Mouse (Mus musculus) ovary, adult 18-20 months (tissue): ENCODE measurements around the gene Ankrd28.
"Not testable (repeated sequence)": the region's sequence is repeated elsewhere in the genome, so short reads cannot be mapped to it uniquely, and the experiment has no call there.

ENCODE experiments used
- DNase-seq: peaks from one replicate; pipeline ENCODE4 v3.0.0; 2022; ENCODE audit warnings: low spot score, mixed read lengths

Gene Ankrd28

GRCm38 (mm10) chr14:31793979-31794775 lies 36.3 kb downstream of the Ankrd28 start:
- DNase-seq: no peak

DNA sequence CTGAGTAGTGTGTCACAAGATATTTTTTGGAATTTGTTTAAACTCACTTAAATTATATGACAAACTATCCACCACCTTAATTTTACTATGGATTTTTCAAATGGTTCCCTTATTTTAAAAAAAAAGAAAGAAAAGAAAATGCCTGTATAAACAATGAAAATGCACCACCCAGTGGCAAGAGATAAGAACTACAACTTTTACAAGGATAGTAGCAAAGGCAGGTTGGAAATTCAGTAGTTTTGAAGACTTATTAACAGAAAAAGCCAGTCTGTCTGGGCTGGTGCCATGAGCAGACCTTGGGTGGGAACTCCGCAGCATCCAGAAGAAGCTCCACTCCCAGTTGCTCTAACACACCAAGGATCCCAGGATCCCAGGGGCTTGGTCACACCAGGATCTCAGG lies 39.7 kb downstream of the Ankrd28 start:
- DNase-seq: no peak

DNA sequence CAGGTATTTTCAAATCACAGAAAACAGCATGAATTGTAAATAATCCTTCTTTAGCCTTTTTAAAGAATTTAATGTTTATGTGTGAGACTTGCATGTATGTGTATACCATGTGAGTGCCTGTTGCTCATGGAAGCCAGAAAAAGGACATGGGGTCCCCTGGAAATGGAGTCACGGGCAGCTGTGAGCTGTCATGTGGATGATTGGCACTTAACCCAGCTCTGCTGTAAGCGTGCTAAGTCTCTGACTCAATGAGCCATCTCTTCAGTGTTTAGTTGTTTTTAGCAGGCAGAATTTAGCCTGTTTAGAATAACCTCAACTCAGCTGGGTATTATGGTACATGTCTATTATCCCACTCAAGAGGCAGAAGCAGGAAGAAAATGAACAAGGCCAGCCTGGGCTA lies 43.5 kb downstream of the Ankrd28 start:
- no peak for DNase-seq

DNA sequence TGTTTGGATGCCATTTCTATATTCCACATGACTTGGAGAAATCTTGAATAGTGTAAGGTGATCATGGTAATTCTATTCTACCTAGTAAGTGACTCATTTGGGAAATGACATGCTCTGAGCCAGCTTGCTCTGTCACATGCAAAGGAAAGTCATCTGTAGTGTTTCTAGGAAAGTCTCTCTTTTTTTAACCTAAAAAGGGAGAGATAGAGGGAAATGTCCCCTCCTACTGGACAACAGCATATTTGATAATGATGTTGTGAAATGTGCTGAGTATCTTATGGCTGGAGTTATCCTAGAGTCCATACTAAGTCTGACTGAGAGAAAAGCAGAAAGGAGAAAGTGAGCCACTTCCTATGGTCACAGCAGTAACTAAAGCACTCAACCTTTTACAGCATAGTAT lies 44.8 kb downstream of the Ankrd28 start:
- no peak for DNase-seq

DNA sequence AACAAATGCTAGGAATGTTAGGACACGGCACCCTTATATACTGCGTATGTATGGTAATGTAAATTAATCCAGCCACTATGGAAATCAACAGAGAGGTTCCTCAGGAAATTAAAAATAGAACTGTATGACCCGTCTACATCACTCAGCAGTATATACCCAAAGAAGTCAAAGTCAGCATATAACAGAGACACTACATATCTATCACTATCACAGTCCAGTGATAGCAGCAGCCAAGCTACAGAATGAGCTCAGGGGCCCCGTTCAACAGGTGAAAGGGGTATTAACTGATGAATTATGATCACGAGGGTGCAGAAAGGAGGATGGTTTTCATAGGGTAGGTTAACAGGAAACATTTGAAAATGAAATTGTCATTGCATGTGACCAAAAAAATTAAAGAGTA lies 45.5 kb downstream of the Ankrd28 start:
- DNase-seq: no peak

- DNase-seq: no peak
These were observed 49.0 kb downstream of the Ankrd28 start for GRCm38 (mm10) chr14:31781309-31782049.

GRCm38 (mm10) chr14:31780412-31781233 lies 49.8 kb downstream of the Ankrd28 start:
- no peak for DNase-seq

GRCm38 (mm10) chr14:31773518-31773917 lies 56.9 kb downstream of the Ankrd28 start:
- DNase-seq: no peak

DNA sequence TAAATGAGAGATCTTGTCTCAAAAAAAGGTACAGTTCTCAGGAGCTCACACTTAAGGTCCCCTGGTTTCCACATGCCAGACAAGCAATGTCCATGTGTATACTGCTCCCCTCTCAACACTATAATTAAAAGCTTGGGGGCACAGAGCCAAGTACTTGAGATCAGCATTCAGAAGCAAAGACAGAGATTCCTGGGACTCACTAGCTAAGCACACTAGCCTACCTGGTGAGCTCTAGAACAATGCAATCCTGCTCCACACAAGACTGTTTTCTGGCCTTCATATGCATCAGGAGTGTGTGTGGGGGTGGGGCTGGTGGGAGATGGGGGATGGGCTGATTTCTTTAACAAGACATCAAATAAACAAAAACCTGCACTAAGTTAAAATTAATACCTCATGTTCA lies 58.2 kb downstream of the Ankrd28 start:
- no peak for DNase-seq

DNA sequence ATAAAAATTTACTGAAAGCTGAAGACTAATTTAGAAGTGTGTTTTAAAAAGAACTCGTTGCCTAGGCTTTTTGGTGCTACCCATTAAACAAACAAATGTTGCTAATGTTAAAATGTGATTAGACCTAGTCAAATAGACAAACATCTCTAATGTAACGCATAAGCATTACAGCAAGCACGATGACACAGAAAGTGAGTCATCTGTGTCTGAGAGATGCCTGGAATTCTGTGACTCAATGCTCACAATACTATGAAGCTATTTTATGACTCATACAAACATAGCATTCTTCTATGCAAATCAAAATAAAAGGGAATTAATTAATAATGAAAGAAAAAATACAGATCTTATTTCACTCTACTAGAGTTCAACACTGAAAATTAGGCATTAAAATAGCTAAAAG lies 61.9 kb downstream of the Ankrd28 start:
- DNase-seq: no peak

DNA sequence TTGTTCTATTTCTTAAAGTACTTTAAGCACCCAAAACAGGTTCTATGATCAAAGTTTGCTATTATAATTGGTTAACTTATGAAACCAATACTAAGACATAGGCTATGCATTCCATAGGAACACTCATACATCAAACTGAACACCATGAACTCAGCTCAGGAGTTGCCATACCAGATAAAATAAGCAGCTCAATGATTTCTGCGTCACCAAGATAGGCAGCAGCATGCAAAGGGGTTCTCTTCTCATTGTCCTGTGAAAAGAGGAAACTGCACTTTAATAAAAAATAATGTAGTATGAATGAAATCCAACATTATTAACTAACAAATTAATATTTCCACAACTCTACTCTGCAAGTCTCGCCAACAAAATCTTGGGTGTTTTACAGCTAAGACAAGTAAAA lies 66.4 kb downstream of the Ankrd28 start:
- no peak for DNase-seq

GRCm38 (mm10) chr14:31761727-31762126 lies 68.7 kb downstream of the Ankrd28 start:
- DNase-seq: no peak

DNA sequence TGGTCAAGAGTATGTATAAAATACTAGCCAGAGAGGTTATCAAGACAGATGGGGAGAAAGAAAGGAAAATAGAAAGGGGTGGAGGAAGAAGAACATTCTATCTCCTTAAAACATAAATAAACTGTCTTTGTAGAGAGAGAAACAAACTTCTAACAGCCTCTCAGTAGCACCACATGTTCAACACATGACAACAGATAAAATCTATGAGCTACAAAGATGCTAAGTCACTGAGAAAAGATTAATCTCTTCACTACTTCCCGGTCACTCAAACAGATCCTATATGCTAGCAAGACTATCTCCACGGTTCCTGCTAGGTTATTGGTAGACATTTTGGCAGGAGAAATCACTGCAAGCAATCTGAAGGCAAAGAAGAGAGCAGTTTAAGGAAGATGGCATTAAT lies 71.3 kb downstream of the Ankrd28 start:
- no peak for DNase-seq

DNA sequence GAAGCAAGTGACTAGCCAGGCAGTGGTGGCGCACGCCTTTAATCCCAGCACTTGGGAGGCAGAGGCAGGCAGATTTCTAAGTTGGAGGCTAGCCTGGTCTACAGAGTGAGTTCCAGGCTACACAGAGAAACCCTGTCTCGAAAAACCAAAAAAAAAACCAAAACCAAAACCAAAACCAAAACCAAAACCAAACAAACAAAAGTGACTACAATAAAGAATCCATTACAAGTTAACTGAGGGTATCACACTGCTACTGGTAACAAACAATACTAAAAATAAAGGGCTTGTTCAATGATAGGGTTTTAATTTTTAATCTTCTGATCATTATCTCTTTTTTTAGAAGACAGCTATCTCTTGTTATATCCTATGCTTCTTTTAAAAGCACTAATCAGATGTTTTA lies 72.0 kb downstream of the Ankrd28 start:
- DNase-seq: not testable (repeated sequence)

DNA sequence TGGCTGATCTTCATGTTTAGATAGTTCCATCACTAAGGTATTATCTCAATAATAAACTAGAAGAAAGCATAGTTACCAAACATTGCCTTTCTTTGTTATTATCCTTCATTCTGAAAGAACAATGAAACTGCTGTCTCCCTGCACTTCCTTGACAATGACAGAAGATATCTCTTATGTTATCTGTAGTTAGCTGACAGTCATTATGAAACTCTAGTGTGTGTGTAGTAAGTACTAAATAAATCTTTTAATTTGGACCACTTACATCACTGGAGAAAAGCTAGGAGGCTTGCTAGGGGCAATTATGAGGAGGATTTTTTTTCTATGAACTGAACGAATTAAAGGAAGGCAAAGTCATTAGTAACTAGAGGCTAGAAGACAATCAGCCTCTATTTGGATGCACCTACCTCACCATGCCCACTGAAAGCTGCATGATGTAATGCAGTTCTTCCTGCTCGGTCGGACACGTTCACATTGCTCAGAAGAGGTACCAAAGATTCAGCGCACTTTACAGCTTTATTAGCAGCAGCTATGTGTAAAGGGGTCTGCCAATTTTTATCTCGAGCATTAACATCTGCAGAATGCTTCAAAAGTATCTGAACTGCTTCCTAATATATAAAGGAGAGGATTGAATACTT lies 82.1 kb downstream of the Ankrd28 start:
- no peak for DNase-seq

DNA sequence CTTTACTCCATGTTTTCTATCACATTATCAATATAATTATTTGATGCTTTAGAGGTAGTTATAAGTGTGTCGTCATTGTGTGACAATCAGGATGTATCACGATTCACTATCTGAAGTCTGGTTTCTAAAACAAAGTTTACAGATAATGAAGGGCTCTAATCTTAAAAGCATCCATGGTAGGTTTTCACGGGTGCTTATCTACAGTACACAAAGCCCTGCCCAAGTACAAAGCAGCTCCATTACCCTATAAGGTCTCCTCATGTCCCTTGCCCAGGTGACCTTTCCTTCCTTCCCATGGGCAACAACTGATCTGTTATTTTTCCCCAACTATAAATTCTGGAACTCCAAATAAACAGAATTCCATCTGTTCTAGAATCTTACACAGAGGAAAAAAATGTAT lies 87.9 kb downstream of the Ankrd28 start:
- no peak for DNase-seq

DNA sequence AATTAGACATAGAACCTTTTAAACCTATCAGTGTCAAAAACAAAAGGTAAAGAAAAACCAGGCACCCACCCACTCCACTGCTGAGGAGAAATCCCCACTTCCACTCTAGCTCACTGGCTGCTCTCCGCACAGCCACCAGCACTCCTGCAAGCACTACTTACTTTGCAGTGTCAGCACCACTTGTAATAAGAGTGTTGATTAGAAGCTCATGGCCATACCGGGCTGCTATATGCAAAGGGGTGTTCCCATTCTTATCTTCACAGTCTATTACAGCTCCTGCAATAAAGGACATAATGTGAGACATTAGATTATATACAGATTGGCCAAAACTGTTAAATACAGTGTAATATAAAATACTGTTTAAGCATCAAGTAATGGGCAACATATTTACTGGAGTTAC lies 95.6 kb downstream of the Ankrd28 start:
- DNase-seq: no peak

- no peak for DNase-seq
These were observed 102.9 kb downstream of the Ankrd28 start for GRCm38 (mm10) chr14:31727522-31727921.

GRCm38 (mm10) chr14:31722746-31723145 lies 107.7 kb downstream of the Ankrd28 start:
- DNase-seq: no peak

- no peak for DNase-seq
These were observed 109.2 kb downstream of the Ankrd28 start for GRCm38 (mm10) chr14:31721256-31721655.

- no peak for DNase-seq
These were observed 112.1 kb downstream of the Ankrd28 start for GRCm38 (mm10) chr14:31718332-31718731.

DNA sequence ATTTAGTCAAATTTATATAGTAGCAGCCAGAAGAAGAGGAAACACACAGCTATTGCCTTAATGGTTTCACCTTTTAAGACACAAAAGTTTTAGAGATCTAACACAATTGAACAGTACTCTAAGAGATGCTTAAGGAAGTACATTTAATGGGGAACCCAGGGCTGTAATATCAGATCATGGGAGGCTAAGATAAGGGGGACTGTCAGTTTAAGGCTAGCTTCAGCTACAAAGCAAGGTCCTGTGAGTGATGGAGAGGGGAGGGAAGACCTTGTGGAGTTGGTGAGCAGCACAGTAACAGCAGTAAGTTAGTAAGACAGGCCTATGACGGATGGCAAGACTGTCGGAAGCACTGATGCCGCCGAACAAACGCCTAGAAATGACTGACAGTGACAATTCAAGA lies 113.1 kb downstream of the Ankrd28 start:
- no peak for DNase-seq
